Mouse (Mus musculus): ENCODE data around the gene Olfr1510.

- TF ChIP-seq EP300 (IDR thresholded peaks at IDR 0.05; ENCODE audit: low read depth) (no peak), CTCF (IDR thresholded peaks at IDR 0.05; ENCODE audit: low read depth) (no peak)
Measured at GRCm38 (mm10) chr14:52451138-52451537, 37.0 kb upstream of the Olfr1510 start.

Data from heart, postnatal 0 days (tissue).